Mouse (Mus musculus): ENCODE measurements around the gene Mtmr11. TPM values are rescaled to one million over a fixed set of nuclear protein-coding genes. Genes with fewer than 3 reads are reported as not detected.
"Not testable (repeated sequence)": the region's sequence is repeated elsewhere in the genome, so short reads cannot be mapped to it uniquely, and the experiment has no call there.

The Mtmr11 gene
- total RNA-seq, 2 experiments from 2014 or later: 3.8 to 4.4 TPM

- peak in 1 of 2 experiments; percentile 32 for DNase-seq (ENCODE audit: extremely low spot score in 1 of 2, low spot score in 1 of 2)
Observed at GRCm38 (mm10) chr3:96171583-96172196, 9.9 kb downstream of the Mtmr11 start.

GRCm38 (mm10) chr3:96172197-96173178 is 10.7 kb downstream of the Mtmr11 start, which contains the start of gene Sf3b4:
TSS of gene Sf3b4 (plus strand) at chr3:96172332.
- peak; percentile 72 to 75 for DNase-seq (ENCODE audit: extremely low spot score in 1 of 2, low spot score in 1 of 2)

DNA sequence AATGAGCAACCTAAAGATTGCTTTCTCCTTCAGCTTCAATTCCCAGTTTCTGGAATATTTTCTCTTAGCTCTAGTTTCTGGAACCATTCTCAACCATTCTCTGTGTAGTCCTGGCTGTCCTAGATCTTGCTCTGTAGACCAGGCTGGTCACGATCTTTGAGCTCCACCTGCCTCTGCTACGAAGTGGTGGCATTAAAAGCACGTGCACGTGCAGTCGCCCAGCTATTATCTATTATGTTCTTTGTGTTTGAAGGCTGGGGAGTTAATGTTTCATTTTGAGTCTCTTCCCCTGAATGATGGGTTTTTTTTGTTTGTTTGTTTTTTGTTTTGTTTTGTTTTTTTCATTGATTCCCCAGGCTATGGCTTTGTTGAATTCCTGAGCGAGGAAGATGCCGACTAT is 11.4 kb downstream of the Mtmr11 start:
- no peak for DNase-seq (ENCODE audit: extremely low spot score in 1 of 2, low spot score in 1 of 2)

DNA sequence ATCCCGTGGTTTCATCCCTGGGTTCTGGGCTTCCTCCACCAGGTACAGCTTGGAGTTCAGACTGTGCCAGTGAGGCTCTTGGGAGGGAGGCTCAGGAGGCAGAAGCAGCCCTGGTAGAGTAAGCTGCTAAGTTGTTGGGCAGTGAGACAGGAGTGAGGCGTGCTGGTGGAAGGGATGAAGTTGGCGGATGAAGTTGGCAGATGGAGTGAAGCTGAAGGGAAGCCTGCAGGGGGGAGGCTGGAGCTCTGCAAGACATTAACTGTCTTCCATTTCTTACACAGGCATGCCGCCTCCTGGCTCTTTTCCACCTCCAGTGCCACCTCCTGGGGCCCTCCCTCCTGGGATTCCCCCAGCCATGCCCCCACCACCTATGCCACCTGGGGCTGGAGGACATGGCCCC is 12.2 kb downstream of the Mtmr11 start:
- not testable (repeated sequence) for DNase-seq (ENCODE audit: extremely low spot score in 1 of 2, low spot score in 1 of 2)

DNA sequence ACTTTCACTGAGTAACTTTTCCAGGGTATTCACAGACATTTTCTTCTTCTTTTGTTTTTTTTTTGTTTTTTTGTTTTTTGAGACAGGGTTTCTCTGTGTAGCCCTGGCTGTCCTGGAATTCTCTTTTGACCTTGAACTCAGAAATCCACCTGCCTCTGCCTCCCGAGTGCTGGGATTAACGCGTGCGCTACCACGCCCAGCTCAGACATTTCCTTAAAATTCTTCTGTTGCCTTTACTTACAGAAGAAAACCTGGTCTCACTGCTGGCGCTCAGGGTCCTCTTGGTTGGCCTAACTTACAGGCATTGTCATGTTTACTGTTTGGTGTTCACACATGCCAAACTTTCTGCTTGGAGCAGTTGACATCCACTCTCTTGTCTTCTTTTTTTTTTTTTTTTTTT is 13.4 kb downstream of the Mtmr11 start:
- no peak for DNase-seq (ENCODE audit: extremely low spot score in 1 of 2, low spot score in 1 of 2)

GRCm38 (mm10) chr3:96178427-96178826 is 16.6 kb downstream of the Mtmr11 start:
- DNase-seq (ENCODE audit: extremely low spot score in 1 of 2, low spot score in 1 of 2): no peak

DNA sequence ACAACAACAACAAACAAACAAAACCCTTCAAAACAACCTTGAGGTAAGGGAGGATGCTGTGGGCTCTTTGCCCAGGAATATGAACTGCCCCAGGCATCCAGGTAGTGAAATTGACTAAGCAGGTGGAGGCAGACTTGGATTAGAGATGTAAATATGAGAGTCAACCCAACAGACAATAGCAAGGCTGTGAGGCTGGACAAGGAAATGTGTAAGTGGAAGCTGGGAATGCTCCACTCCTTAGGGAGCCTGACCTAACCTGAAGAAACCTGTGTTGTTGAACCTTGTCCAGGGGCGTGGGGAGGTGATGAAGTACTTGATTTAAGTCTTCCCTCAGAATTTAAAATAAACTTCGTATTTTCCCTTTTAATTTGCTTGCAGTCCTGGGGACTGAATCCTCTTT is 17.1 kb downstream of the Mtmr11 start:
- DNase-seq (ENCODE audit: extremely low spot score in 1 of 2, low spot score in 1 of 2): no peak

DNA sequence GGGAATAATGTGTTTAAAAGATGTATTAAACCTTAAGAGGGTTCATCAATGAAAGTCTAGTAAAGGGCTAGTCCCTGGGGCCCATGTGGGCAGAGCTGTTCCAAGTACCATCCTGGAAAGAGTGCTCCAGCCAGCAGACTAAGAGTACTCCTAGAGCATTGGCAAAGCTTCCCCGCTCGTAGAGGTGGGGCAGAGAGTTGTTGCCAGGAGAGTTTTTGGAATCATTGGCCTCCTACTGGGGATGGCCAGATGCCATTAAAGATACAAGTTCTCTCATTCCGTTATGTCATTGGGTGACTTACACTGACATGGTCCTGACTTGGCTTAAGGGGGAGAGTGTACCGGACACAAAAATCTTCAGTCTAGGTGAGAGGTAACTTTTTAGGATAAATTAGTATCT is 17.7 kb downstream of the Mtmr11 start:
- DNase-seq (ENCODE audit: extremely low spot score in 1 of 2, low spot score in 1 of 2): no peak

DNA sequence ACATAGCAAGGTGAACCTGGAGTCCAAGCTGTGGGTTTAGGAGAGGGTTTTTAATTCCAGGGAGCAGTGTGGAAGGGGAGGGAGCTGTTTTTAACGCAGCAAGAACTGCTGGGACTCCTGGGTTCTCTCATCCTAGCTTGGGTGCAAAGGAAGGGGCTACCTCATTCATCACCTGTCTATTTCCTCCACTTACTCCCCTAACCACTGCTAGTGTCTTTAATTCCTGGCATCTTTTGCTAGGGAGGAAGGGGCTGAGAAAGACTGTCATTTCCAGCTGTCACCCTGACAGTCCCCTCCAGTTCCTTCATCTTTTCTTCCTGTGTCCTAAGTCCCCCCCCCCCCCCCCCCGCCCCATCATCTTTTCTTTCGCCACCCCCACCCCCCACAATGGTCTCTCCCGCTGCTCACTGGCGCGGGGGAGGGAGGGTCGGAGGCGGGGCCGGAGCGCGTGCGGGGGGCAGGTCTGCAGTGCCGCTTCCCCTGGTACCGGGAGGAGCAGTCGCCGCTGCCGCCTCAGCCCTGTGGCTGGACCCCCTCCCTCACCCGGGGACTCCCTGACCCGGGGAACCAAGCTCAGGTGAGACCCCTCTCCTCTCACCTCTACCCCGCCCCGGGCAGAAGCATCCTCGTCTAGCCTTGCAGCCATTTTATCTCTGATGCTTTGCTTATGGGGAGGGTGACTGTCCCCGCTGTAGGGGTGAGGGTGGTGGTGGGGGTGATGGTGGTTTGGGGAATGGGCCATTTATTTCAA is 19.1 kb downstream of the Mtmr11 start, which contains the start of gene Sv2a:
Sv2a (plus strand) TSS at position 425 of the 751 bp plus-strand sequence.
- DNase-seq (ENCODE audit: extremely low spot score in 1 of 2, low spot score in 1 of 2): peak; percentile 61 to 74

DNA sequence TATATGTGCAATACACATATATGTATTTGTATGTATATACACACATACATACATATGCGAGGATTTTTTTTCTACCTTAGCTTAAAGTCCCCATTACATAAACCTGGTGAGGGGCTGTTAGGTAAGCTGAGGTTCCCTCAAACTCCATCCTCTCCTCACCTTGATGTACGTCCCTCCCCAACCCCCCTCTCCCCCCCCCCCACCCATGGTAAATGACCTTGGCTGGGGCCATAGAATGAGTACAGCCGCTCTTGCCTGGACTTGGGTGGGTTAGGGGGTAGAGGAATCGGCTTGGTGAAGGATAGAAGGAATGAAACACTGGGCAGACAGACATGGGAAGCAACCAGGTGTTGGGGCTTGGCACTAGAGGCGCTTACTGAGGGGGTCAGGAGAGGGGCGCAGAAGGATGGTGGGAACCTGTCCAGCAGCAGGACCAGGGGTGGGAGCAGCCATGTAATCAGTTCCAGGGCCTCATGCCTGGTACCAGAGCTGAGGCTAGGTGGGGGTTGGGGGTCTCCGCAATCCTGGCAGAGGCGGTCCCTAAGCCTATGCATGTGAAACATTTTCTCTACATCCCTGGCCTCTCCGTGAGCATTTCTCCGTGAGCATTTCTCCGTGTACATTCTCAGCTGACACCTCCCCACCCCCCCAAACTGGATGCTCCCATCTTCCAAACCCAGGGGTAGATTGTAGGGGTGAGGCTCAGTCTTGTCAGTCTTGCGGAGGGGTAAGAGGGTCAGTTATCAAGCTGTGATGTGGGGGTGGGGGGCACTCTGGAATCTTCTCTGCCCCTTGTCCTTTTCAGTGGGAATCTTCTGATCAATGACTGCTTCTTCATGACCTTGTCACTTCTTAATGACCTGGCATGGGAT is 19.9 kb downstream of the Mtmr11 start:
- DNase-seq (ENCODE audit: extremely low spot score in 1 of 2, low spot score in 1 of 2): no peak

DNA sequence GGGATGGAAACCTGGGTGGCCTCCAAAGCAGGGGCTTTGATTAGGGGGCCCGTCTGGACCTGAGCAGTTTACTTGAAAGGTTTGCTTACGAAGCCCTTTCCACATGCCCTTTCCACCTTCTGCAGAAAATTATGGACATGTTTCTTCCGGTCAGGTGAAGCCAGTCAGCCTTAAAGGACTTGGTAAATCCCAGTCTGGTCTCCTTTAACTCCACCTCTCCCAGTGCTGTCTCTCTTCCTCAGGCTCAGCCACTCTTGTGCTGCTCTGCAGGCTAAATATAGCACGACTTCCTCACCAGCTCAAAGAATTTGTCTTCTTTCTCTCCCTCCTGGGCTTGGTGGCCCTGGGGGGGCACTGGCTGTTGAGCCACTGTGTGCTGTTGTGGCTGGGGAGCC is 20.6 kb downstream of the Mtmr11 start:
- no peak for DNase-seq (ENCODE audit: extremely low spot score in 1 of 2, low spot score in 1 of 2)

DNA sequence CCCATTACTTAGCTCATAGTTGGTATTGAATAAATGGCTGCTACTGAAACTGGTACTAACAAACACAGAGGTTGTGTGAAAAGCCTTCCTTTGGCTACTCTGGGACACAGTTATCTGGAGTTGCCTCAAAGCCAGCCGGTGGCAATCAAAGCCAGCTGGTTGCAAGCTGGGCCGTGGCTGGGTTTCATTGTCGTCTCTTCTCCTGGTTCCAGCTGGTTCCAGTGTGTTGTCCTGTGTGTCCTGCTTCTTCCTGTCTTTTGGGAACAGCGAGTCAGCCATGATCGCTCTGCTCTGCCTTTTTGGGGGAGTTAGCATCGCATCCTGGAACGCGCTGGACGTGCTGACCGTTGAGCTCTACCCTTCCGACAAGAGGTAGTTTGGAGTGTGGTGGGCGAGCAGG is 31.2 kb downstream of the Mtmr11 start:
- DNase-seq (ENCODE audit: extremely low spot score in 1 of 2, low spot score in 1 of 2): no peak

- DNase-seq (ENCODE audit: extremely low spot score in 1 of 2, low spot score in 1 of 2): no peak
Observed at GRCm38 (mm10) chr3:96194966-96195365, 33.2 kb downstream of the Mtmr11 start.

- no peak for DNase-seq (ENCODE audit: extremely low spot score in 1 of 2, low spot score in 1 of 2)
Observed at GRCm38 (mm10) chr3:96195616-96196313, 34.0 kb downstream of the Mtmr11 start.

DNA sequence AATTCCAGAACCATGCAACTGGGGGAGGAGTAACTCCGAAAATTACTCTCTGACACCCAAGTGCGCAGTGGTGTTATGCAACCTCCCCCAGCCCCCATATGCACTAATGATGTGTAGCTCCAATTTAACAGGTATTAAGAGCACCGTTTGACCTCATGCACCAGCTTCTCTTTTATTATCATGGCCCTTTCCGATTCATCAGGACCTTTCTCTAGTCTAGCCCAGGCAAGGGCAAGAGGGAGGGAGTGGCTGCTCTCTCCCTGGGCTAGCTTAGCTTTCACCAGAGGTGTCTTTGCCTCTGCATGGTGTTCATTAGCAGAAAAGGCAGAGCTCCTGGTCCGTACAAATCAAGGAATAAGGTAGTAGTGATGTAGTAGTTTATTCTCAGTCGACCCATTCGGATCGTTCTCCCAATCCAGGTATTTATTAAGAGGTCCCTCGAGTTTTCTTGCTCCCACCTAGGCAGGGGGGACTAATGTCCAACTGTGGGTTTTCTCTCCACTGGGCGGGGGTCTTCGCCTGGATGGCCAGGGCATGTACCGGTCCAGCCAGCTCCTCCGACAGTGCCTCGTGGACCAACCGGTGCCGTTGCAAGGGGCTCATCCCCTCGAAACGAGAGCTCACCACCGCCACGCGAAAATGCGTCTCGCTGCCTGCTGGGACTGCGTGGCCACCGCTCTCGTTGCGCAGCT is 34.8 kb downstream of the Mtmr11 start:
- no peak for DNase-seq (ENCODE audit: extremely low spot score in 1 of 2, low spot score in 1 of 2)

- peak; percentile 81 to 83 for DNase-seq (ENCODE audit: extremely low spot score in 1 of 2, low spot score in 1 of 2)
Observed at GRCm38 (mm10) chr3:96197129-96197749, 35.4 kb downstream of the Mtmr11 start.

GRCm38 (mm10) chr3:96198181-96198580 is 36.4 kb downstream of the Mtmr11 start:
- no peak for DNase-seq (ENCODE audit: extremely low spot score in 1 of 2, low spot score in 1 of 2)

DNA sequence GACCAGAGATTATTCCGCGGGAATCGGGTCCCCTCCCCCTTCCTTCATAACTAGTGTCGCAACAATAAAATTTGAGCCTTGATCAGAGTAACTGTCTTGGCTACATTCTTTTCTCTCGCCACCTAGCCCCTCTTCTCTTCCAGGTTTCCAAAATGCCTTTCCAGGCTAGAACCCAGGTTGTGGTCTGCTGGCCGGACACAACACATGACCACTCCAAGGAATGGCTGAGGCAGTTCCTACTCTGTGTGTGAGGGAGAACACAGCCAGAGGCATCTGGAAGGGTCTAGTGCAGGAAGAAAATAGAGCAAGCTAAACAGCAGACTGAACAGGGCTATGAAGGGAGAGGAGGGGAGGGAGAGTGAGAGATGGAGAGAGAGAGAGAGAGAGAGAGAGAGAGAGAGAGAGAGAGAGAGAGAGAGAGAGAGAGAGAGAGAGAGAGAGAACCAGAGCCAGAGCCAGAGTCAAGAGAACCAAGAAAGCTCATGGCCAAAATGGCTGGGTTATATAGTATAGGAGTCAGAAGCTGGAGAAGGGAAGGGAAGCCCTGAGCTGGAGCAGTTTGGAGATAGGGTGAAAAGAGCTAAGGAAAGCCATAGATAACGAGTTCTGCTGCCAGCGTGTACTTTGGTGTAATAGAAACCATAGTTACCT is 36.9 kb downstream of the Mtmr11 start:
- not testable (repeated sequence) for DNase-seq (ENCODE audit: extremely low spot score in 1 of 2, low spot score in 1 of 2)
